ENCODE assay signal across 11 mouse cellular contexts in genomic region chr13:44659861-44660260, GRCm38 (mm10).
DNase-seq lines count a peak whose midpoint lies in the region; ATAC-seq and TF ChIP-seq lines count a peak whose summit lies in the region.
"Had no signal": no experiment of that assay in that cellular context is flagged by ENCODE, and none has a peak within 500 bp of the region (broad histone marks: within the 10 kb centered on the region; RNA-seq: fewer than 3 reads in every experiment).

No protein-coding gene starts in this region.

- H3K27me3 ChIP-seq in lung, postnatal 0 days (replicated peaks; ENCODE audit: insufficient read depth, low read length): no peaks in the 10 kb centered on the region
- no peaks in the 10 kb centered on the region for H3K27me3 ChIP-seq in liver, embryonic 12.5 days (replicated peaks)
- no peaks in the 10 kb centered on the region for H3K27me3 ChIP-seq in forebrain, embryonic 14.5 days (replicated peaks; ENCODE audit: control insufficient read depth, insufficient read depth, low read length)
- H3K27me3 ChIP-seq: forebrain, embryonic 12.5 days; limb, embryonic 12.5 days; Patski had no signal

- H3K9ac ChIP-seq in lung, postnatal 0 days (replicated peaks; ENCODE audit: low read depth): no peak overlapping the region
- H3K9ac ChIP-seq in liver, embryonic 12.5 days: peak overlapping the region; percentile 2; the same call in 1 of the 2 replicates
- H3K9ac ChIP-seq in forebrain, embryonic 14.5 days (ENCODE audit: low read length): no peak overlapping the region
- H3K9ac ChIP-seq: forebrain, embryonic 12.5 days; limb, embryonic 12.5 days had no signal

- no peak for ATAC-seq in lung, postnatal 0 days
- no peak for ATAC-seq in liver, embryonic 12.5 days
- no peak for ATAC-seq in forebrain, embryonic 14.5 days
- ATAC-seq: Patski had no signal

- peaks cover 4% of the 10 kb centered on the region; the same call in 1 of the 2 replicates for H3K4me1 ChIP-seq in lung, postnatal 0 days (ENCODE audit: insufficient read depth, low read depth, low read length)
- H3K4me1 ChIP-seq in liver, embryonic 12.5 days: peaks cover 54% of the 10 kb centered on the region
- no peaks in the 10 kb centered on the region for H3K4me1 ChIP-seq in forebrain, embryonic 14.5 days (ENCODE audit: control insufficient read depth, insufficient read depth, low read length)
- H3K4me1 ChIP-seq: forebrain, embryonic 12.5 days had no signal

- no peak overlapping the region for H3K4me2 ChIP-seq in lung, postnatal 0 days (replicated peaks; ENCODE audit: low read depth, low read length)
- peak overlapping the region; percentile 19 for H3K4me2 ChIP-seq in liver, embryonic 12.5 days
- H3K4me2 ChIP-seq in forebrain, embryonic 14.5 days (ENCODE audit: low read length): no peak overlapping the region
- H3K4me2 ChIP-seq: forebrain, embryonic 12.5 days; limb, embryonic 12.5 days had no signal

- no peaks in the 10 kb centered on the region for H3K36me3 ChIP-seq in lung, postnatal 0 days (ENCODE audit: insufficient read depth, low read length)
- no peaks in the 10 kb centered on the region for H3K36me3 ChIP-seq in liver, embryonic 12.5 days
- no peaks in the 10 kb centered on the region for H3K36me3 ChIP-seq in forebrain, embryonic 14.5 days (ENCODE audit: control insufficient read depth, insufficient read depth, low read length)
- H3K36me3 ChIP-seq: embryonic facial prominence, embryonic 10.5 days; forebrain, embryonic 12.5 days; limb, embryonic 12.5 days had no signal

- no peak for TF ChIP-seq CTCF in lung, postnatal 0 days (IDR thresholded peaks at IDR 0.05)

- 44% methylated on average over 6 of the region's 6 CpGs for WGBS in lung, postnatal 0 days
- 40% methylated on average over 6 of the region's 6 CpGs for WGBS in liver, embryonic 12.5 days (ENCODE audit: insufficient replicate concordance)
- WGBS in forebrain, embryonic 14.5 days: 76% methylated on average over 6 of the region's 6 CpGs

- H3K27ac ChIP-seq in lung, postnatal 0 days (ENCODE audit: low read length): no peak overlapping the region
- H3K27ac ChIP-seq in liver, embryonic 12.5 days: no peak overlapping the region; the same call in 1 of the 2 replicates
- H3K27ac ChIP-seq in forebrain, embryonic 14.5 days (ENCODE audit: low read depth, low read length): no peak overlapping the region
- H3K27ac ChIP-seq: embryonic facial prominence, embryonic 10.5 days; forebrain, embryonic 12.5 days; limb, embryonic 12.5 days had no signal

- DNase-seq in lung, postnatal 0 days (ENCODE audit: low spot score): peak; percentile 40
- no peak for DNase-seq in lung, postnatal 14 days
- DNase-seq in adrenal gland, adult 8-10 months: peak; percentile 82
- DNase-seq in T-cell, adult 2 months (ENCODE audit: low spot score): no peak
- no peak for DNase-seq in forebrain, embryonic 14.5 days (ENCODE audit: low spot score)
- no peak for DNase-seq in left cerebral cortex, adult 18-20 months (ENCODE audit: low spot score in 2 of 2)

- H3K9me3 ChIP-seq in lung, postnatal 0 days (ENCODE audit: low read length): no peaks in the 10 kb centered on the region
- H3K9me3 ChIP-seq in liver, embryonic 12.5 days (replicated peaks): no peaks in the 10 kb centered on the region
- H3K9me3 ChIP-seq in forebrain, embryonic 14.5 days (replicated peaks; ENCODE audit: control insufficient read depth, low read length): no peaks in the 10 kb centered on the region
- H3K9me3 ChIP-seq: embryonic facial prominence, embryonic 10.5 days; forebrain, embryonic 12.5 days; limb, embryonic 12.5 days had no signal

- H3K4me3 ChIP-seq in lung, postnatal 0 days (ENCODE audit: low read depth, low read length): no peak overlapping the region
- H3K4me3 ChIP-seq in liver, embryonic 12.5 days: no peak overlapping the region
- H3K4me3 ChIP-seq in forebrain, embryonic 14.5 days (ENCODE audit: low read depth, low read length): no peak overlapping the region
- H3K4me3 ChIP-seq: embryonic facial prominence, embryonic 10.5 days; forebrain, embryonic 12.5 days; limb, embryonic 12.5 days had no signal

- TF ChIP-seq EP300 in lung, postnatal 0 days (IDR thresholded peaks at IDR 0.05): no peak

Comparison
In these comparisons a context has a peak if more than half of its experiments do, and no peak if none do; other contexts are left out.
1. DNase-seq: peak in lung, postnatal 0 days (single experiment) and adrenal gland, adult 8-10 months (single experiment); none in lung, postnatal 14 days (single experiment), T-cell, adult 2 months (single experiment), forebrain, embryonic 14.5 days (single experiment) and left cerebral cortex, adult 18-20 months (0 of 2).